Mouse (Mus musculus): ENCODE measurements at regions not wholly inside any gene's neighbourhood (a gene's known extent, or its start where the extent isn't known, plus 50 kb on each side); places are given as distances from the start of the nearest gene placed in this dataset.

- Histone ChIP-seq H3K27ac (ENCODE audit: insufficient read depth, low read length) (no peak overlapping the region), H3K4me1 (ENCODE audit: control insufficient read depth, insufficient read depth, low read length) (no peaks in the 10 kb centered on the region), H3K4me3 (ENCODE audit: insufficient read depth, low read length) (no peak overlapping the region)
- TF ChIP-seq CTCF (IDR thresholded peaks at IDR 0.05; ENCODE audit: extremely low read depth, insufficient read depth, low read length) (no peak), POLR2A (IDR thresholded peaks at IDR 0.05; ENCODE audit: extremely low read depth, insufficient read depth, low read length) (no peak)
These were observed 333.0 kb downstream of the Mtx2 start for GRCm38 (mm10) chr2:75158581-75158980.

GRCm38 (mm10) chr2:75161075-75161474 is 335.5 kb downstream of the Mtx2 start:
- TF ChIP-seq POLR2A (IDR thresholded peaks at IDR 0.05; ENCODE audit: extremely low read depth, insufficient read depth, low read length) (no peak), CTCF (IDR thresholded peaks at IDR 0.05; ENCODE audit: extremely low read depth, insufficient read depth, low read length) (no peak)
- no peak overlapping the region for H3K4me3 ChIP-seq (ENCODE audit: insufficient read depth, low read length)
- H3K27ac ChIP-seq (ENCODE audit: insufficient read depth, low read length), result no peak overlapping the region
- H3K4me1 ChIP-seq (ENCODE audit: control insufficient read depth, insufficient read depth, low read length), result no peaks in the 10 kb centered on the region

- H3K27ac ChIP-seq (ENCODE audit: insufficient read depth, low read length), result no peak overlapping the region
- no peak overlapping the region for H3K4me3 ChIP-seq (ENCODE audit: insufficient read depth, low read length)
- no peak for TF ChIP-seq CTCF (IDR thresholded peaks at IDR 0.05; ENCODE audit: extremely low read depth, insufficient read depth, low read length)
- no peak for TF ChIP-seq POLR2A (IDR thresholded peaks at IDR 0.05; ENCODE audit: extremely low read depth, insufficient read depth, low read length)
- H3K4me1 ChIP-seq (ENCODE audit: control insufficient read depth, insufficient read depth, low read length), result no peaks in the 10 kb centered on the region
These were observed 339.4 kb downstream of the Mtx2 start for GRCm38 (mm10) chr2:75164987-75165386.

- H3K4me1 ChIP-seq (ENCODE audit: control insufficient read depth, insufficient read depth, low read length), result no peaks in the 10 kb centered on the region
- no peak overlapping the region for H3K27ac ChIP-seq (ENCODE audit: insufficient read depth, low read length)
- TF ChIP-seq POLR2A (IDR thresholded peaks at IDR 0.05; ENCODE audit: extremely low read depth, insufficient read depth, low read length) (no peak), CTCF (IDR thresholded peaks at IDR 0.05; ENCODE audit: extremely low read depth, insufficient read depth, low read length) (no peak)
- no peak overlapping the region for H3K4me3 ChIP-seq (ENCODE audit: insufficient read depth, low read length)
These were observed 350.7 kb downstream of the Mtx2 start for GRCm38 (mm10) chr2:75176267-75176666.

GRCm38 (mm10) chr2:75183293-75183692 is 357.7 kb downstream of the Mtx2 start:
- Histone ChIP-seq H3K27ac (ENCODE audit: insufficient read depth, low read length) (no peak overlapping the region), H3K4me1 (ENCODE audit: control insufficient read depth, insufficient read depth, low read length) (no peaks in the 10 kb centered on the region), H3K4me3 (ENCODE audit: insufficient read depth, low read length) (no peak overlapping the region)
- TF ChIP-seq POLR2A (IDR thresholded peaks at IDR 0.05; ENCODE audit: extremely low read depth, insufficient read depth, low read length) (no peak), CTCF (IDR thresholded peaks at IDR 0.05; ENCODE audit: extremely low read depth, insufficient read depth, low read length) (no peak)

GRCm38 (mm10) chr2:75202587-75203220 is 377.1 kb downstream of the Mtx2 start:
- TF ChIP-seq CTCF (IDR thresholded peaks at IDR 0.05; ENCODE audit: extremely low read depth, insufficient read depth, low read length), result no peak
- no peak for TF ChIP-seq POLR2A (IDR thresholded peaks at IDR 0.05; ENCODE audit: extremely low read depth, insufficient read depth, low read length)
- no peaks in the 10 kb centered on the region for H3K4me1 ChIP-seq (ENCODE audit: control insufficient read depth, insufficient read depth, low read length)
- H3K27ac ChIP-seq (ENCODE audit: insufficient read depth, low read length), result no peak overlapping the region
- H3K4me3 ChIP-seq (ENCODE audit: insufficient read depth, low read length), result no peak overlapping the region

GRCm38 (mm10) chr2:75208821-75209758 is 383.5 kb downstream of the Mtx2 start:
- no peak overlapping the region for H3K27ac ChIP-seq (ENCODE audit: insufficient read depth, low read length)
- H3K4me1 ChIP-seq (ENCODE audit: control insufficient read depth, insufficient read depth, low read length), result no peaks in the 10 kb centered on the region
- TF ChIP-seq POLR2A (IDR thresholded peaks at IDR 0.05; ENCODE audit: extremely low read depth, insufficient read depth, low read length) (no peak), CTCF (IDR thresholded peaks at IDR 0.05; ENCODE audit: extremely low read depth, insufficient read depth, low read length) (no peak)
- H3K4me3 ChIP-seq (ENCODE audit: insufficient read depth, low read length), result no peak overlapping the region

- Histone ChIP-seq H3K4me1 (ENCODE audit: control insufficient read depth, insufficient read depth, low read length) (no peaks in the 10 kb centered on the region), H3K4me3 (ENCODE audit: insufficient read depth, low read length) (no peak overlapping the region), H3K27ac (ENCODE audit: insufficient read depth, low read length) (no peak overlapping the region)
- TF ChIP-seq CTCF (IDR thresholded peaks at IDR 0.05; ENCODE audit: extremely low read depth, insufficient read depth, low read length) (no peak), POLR2A (IDR thresholded peaks at IDR 0.05; ENCODE audit: extremely low read depth, insufficient read depth, low read length) (no peak)
These were observed 384.4 kb downstream of the Mtx2 start for GRCm38 (mm10) chr2:75209790-75210583.

GRCm38 (mm10) chr2:75216931-75217330 is 391.3 kb downstream of the Mtx2 start:
- H3K4me3 ChIP-seq (ENCODE audit: insufficient read depth, low read length), result no peak overlapping the region
- TF ChIP-seq CTCF (IDR thresholded peaks at IDR 0.05; ENCODE audit: extremely low read depth, insufficient read depth, low read length), result no peak
- no peak for TF ChIP-seq POLR2A (IDR thresholded peaks at IDR 0.05; ENCODE audit: extremely low read depth, insufficient read depth, low read length)
- H3K27ac ChIP-seq (ENCODE audit: insufficient read depth, low read length), result no peak overlapping the region
- H3K4me1 ChIP-seq (ENCODE audit: control insufficient read depth, insufficient read depth, low read length), result no peaks in the 10 kb centered on the region
